8 mouse cellular contexts compared by ENCODE assay signal in genomic region chr9:38718927-38719441, GRCm38 (mm10). TPM values are rescaled to one million over a fixed set of nuclear protein-coding genes. Genes with fewer than 3 reads are reported as not detected.
A peak's percentile ranks its signal among the peaks of the same experiment; 100 is the strongest.
DNase-seq lines count a peak whose midpoint lies in the region; ATAC-seq and TF ChIP-seq lines count a peak whose summit lies in the region.

No protein-coding gene starts in this region.

- peaks cover 5% of the 10 kb centered on the region for H3K4me1 ChIP-seq in kidney, adult 2 months (ENCODE audit: control insufficient read depth, insufficient read depth, low read length)
- H3K4me1 ChIP-seq in intestine, postnatal 0 days (replicated peaks; ENCODE audit: control insufficient read depth, insufficient read depth, low read length): 0 out of 2 replicates have a peak, but pooled peaks cover 2% of the 10 kb centered on the region
- 0 out of 2 replicates have a peak, but pooled peaks cover 7% of the 10 kb centered on the region for H3K4me1 ChIP-seq in lung, postnatal 0 days (ENCODE audit: insufficient read depth, low read depth, low read length)
- peaks cover 9% of the 10 kb centered on the region for H3K4me1 ChIP-seq in stomach, embryonic 16.5 days (ENCODE audit: control insufficient read depth, insufficient read depth, low read length)

- no peak; the same call in 1 of the 2 replicates for TF ChIP-seq EP300 in lung, postnatal 0 days (IDR thresholded peaks at IDR 0.05)

- 0% methylated on average over 3 of the region's 3 CpGs for WGBS in kidney, adult 2 months
- WGBS in intestine, postnatal 0 days: 6% methylated on average over 3 of the region's 3 CpGs
- WGBS in lung, postnatal 0 days: 2% methylated on average over 3 of the region's 3 CpGs
- WGBS in stomach, embryonic 16.5 days: 6% methylated on average over 3 of the region's 3 CpGs

- H3K36me3 ChIP-seq in kidney, adult 2 months (ENCODE audit: control insufficient read depth, insufficient read depth, low read length): peaks cover 5% of the 10 kb centered on the region
- H3K36me3 ChIP-seq in intestine, postnatal 0 days (ENCODE audit: control insufficient read depth, insufficient read depth): peaks cover 4% of the 10 kb centered on the region
- 0 out of 2 replicates have a peak, but pooled peaks cover 5% of the 10 kb centered on the region for H3K36me3 ChIP-seq in lung, postnatal 0 days (ENCODE audit: insufficient read depth, low read length)
- no peaks in the 10 kb centered on the region; the same call in 1 of the 2 replicates for H3K36me3 ChIP-seq in stomach, embryonic 16.5 days (ENCODE audit: control insufficient read depth, insufficient read depth, low read length)

- no peaks in the 10 kb centered on the region for H3K9me3 ChIP-seq in intestine, postnatal 0 days (ENCODE audit: control insufficient read depth)
- no peaks in the 10 kb centered on the region for H3K9me3 ChIP-seq in lung, postnatal 0 days (ENCODE audit: low read length)
- H3K9me3 ChIP-seq in stomach, embryonic 16.5 days (replicated peaks; ENCODE audit: control insufficient read depth, low read length): no peaks in the 10 kb centered on the region

- H3K4me3 ChIP-seq in kidney, adult 2 months (ENCODE audit: insufficient read depth, low read depth, low read length): peak overlapping the region; percentile 85
- H3K4me3 ChIP-seq in intestine, postnatal 0 days (ENCODE audit: low read depth, low read length): peak overlapping the region; percentile 67
- H3K4me3 ChIP-seq in lung, postnatal 0 days (ENCODE audit: low read depth, low read length): peak overlapping the region; percentile 66
- peak overlapping the region; percentile 71 for H3K4me3 ChIP-seq in stomach, embryonic 16.5 days (replicated peaks; ENCODE audit: low read length)

- H3K9ac ChIP-seq in intestine, postnatal 0 days (ENCODE audit: low read depth, low read length): peak overlapping the region; percentile 53; the same call in 1 of the 2 replicates
- peak overlapping the region; percentile 62 for H3K9ac ChIP-seq in lung, postnatal 0 days (replicated peaks; ENCODE audit: low read depth)
- peak overlapping the region; percentile 70 for H3K9ac ChIP-seq in stomach, embryonic 16.5 days (ENCODE audit: low read length)

- DNase-seq in kidney, adult 2 months: peak; percentile 22
- DNase-seq in kidney, adult 8-10 months: no peak
- peak; percentile 36 for DNase-seq in brain, adult 2 months (ENCODE audit: low read depth, low spot score)
- peak; percentile 16 for DNase-seq in forelimb bud, embryonic 11.5 days (ENCODE audit: low read depth, low spot score)
- DNase-seq in lung, postnatal 0 days (ENCODE audit: low spot score): peak; percentile 71
- no peak for DNase-seq in cerebellum, adult 11 months

- no peaks in the 10 kb centered on the region for H3K27me3 ChIP-seq in kidney, adult 2 months (replicated peaks; ENCODE audit: control insufficient read depth, insufficient read depth, low read length)
- no peaks in the 10 kb centered on the region for H3K27me3 ChIP-seq in intestine, postnatal 0 days (replicated peaks; ENCODE audit: control insufficient read depth, insufficient read depth, low read length)
- no peaks in the 10 kb centered on the region for H3K27me3 ChIP-seq in lung, postnatal 0 days (replicated peaks; ENCODE audit: insufficient read depth, low read length)
- no peaks in the 10 kb centered on the region for H3K27me3 ChIP-seq in stomach, embryonic 16.5 days (ENCODE audit: control insufficient read depth, insufficient read depth, low read length)

- ATAC-seq in intestine, postnatal 0 days: peak; percentile 84
- peak; percentile 81 for ATAC-seq in lung, postnatal 0 days
- peak; percentile 83 for ATAC-seq in stomach, embryonic 16.5 days (ENCODE audit: insufficient read depth, low FRiP score)

- no peak for TF ChIP-seq POLR2A in kidney, adult 2 months (IDR thresholded peaks at IDR 0.05; ENCODE audit: low read depth, low read length)

- TF ChIP-seq CTCF in kidney, adult 2 months (conservative IDR thresholded peaks at IDR 0.05; ENCODE audit: insufficient read depth, insufficient read length, low read depth, low read length): no peak
- TF ChIP-seq CTCF in intestine, postnatal 0 days (IDR thresholded peaks at IDR 0.05; ENCODE audit: low read depth): no peak
- TF ChIP-seq CTCF in lung, postnatal 0 days (IDR thresholded peaks at IDR 0.05): no peak

- H3K27ac ChIP-seq in kidney, adult 2 months (ENCODE audit: insufficient read depth, low read depth, low read length): peak overlapping the region; percentile 68
- 0 out of 2 replicates have a peak overlapping the region, but pooled peaks have one; percentile 80 for H3K27ac ChIP-seq in intestine, postnatal 0 days (ENCODE audit: low read depth, low read length)
- peak overlapping the region; percentile 91 for H3K27ac ChIP-seq in lung, postnatal 0 days (ENCODE audit: low read length)
- H3K27ac ChIP-seq in stomach, embryonic 16.5 days (ENCODE audit: low read length): peak overlapping the region; percentile 87

- H3K4me2 ChIP-seq in intestine, postnatal 0 days (replicated peaks; ENCODE audit: low read depth): peak overlapping the region; percentile 72
- peak overlapping the region; percentile 62 for H3K4me2 ChIP-seq in lung, postnatal 0 days (replicated peaks; ENCODE audit: low read depth, low read length)
- peak overlapping the region; percentile 63 for H3K4me2 ChIP-seq in stomach, embryonic 16.5 days (ENCODE audit: low read depth, low read length)

RNA-seq across cellular contexts. Expression of gene Vwa5a, which starts 0.9 kb away (rescaled TPM):
- polyA plus RNA-seq in kidney, adult 2 months (2012; rRNA removed): 16.8 and 17.7 TPM in 2 replicates
- polyA plus RNA-seq in intestine, postnatal 0 days (2015; fragmentation: Nextera tagmentation; extraction: Ambion mirVana): 13.7 and 14.0 TPM in 2 replicates
- polyA plus RNA-seq in lung, postnatal 0 days (2015; fragmentation: Nextera tagmentation; extraction: Ambion mirVana): 30.3 and 34.9 TPM in 2 replicates
- 25.2 and 26.6 TPM in 2 replicates for polyA plus RNA-seq in stomach, embryonic 16.5 days (2015; fragmentation: Nextera tagmentation; extraction: Ambion mirVana)

RNA-seq across cellular contexts. Expression of gene Olfr919, which starts 15.5 kb away (rescaled TPM):
- not detected in 2 replicates for polyA plus RNA-seq in kidney, adult 2 months (2012; rRNA removed)
- not detected in 2 replicates for polyA plus RNA-seq in intestine, postnatal 0 days (2015; fragmentation: Nextera tagmentation; extraction: Ambion mirVana)
- polyA plus RNA-seq in lung, postnatal 0 days (2015; fragmentation: Nextera tagmentation; extraction: Ambion mirVana): not detected in 2 replicates
- polyA plus RNA-seq in stomach, embryonic 16.5 days (2015; fragmentation: Nextera tagmentation; extraction: Ambion mirVana): not detected in 2 replicates

RNA-seq across cellular contexts. Expression of gene Olfr920, which starts 33.1 kb away (rescaled TPM):
- 0.07 and 0.11 TPM in 2 replicates for polyA plus RNA-seq in kidney, adult 2 months (2012; rRNA removed)
- 0.07 TPM in 2 replicates for polyA plus RNA-seq in intestine, postnatal 0 days (2015; fragmentation: Nextera tagmentation; extraction: Ambion mirVana)
- polyA plus RNA-seq in lung, postnatal 0 days (2015; fragmentation: Nextera tagmentation; extraction: Ambion mirVana): 0.14 and 0.17 TPM in 2 replicates
- polyA plus RNA-seq in stomach, embryonic 16.5 days (2015; fragmentation: Nextera tagmentation; extraction: Ambion mirVana): 0.03 TPM in 1 of 2 replicates, not detected in the other

RNA-seq across cellular contexts. Expression of gene Olfr918, which starts 44.6 kb away (rescaled TPM):
- not detected in 2 replicates for polyA plus RNA-seq in kidney, adult 2 months (2012; rRNA removed)
- polyA plus RNA-seq in intestine, postnatal 0 days (2015; fragmentation: Nextera tagmentation; extraction: Ambion mirVana): not detected in 2 replicates
- polyA plus RNA-seq in lung, postnatal 0 days (2015; fragmentation: Nextera tagmentation; extraction: Ambion mirVana): not detected in 2 replicates
- not detected in 2 replicates for polyA plus RNA-seq in stomach, embryonic 16.5 days (2015; fragmentation: Nextera tagmentation; extraction: Ambion mirVana)

RNA-seq across cellular contexts. Expression of gene Olfr917, which starts 53.3 kb away (rescaled TPM):
- not detected in 2 replicates for polyA plus RNA-seq in kidney, adult 2 months (2012; rRNA removed)
- not detected in 2 replicates for polyA plus RNA-seq in intestine, postnatal 0 days (2015; fragmentation: Nextera tagmentation; extraction: Ambion mirVana)
- not detected in 2 replicates for polyA plus RNA-seq in lung, postnatal 0 days (2015; fragmentation: Nextera tagmentation; extraction: Ambion mirVana)
- not detected in 2 replicates for polyA plus RNA-seq in stomach, embryonic 16.5 days (2015; fragmentation: Nextera tagmentation; extraction: Ambion mirVana)

Comparison
In these comparisons a context has a peak if more than half of its experiments do, and no peak if none do; other contexts are left out.
1. DNase-seq: peak in kidney, adult 2 months (single experiment), brain, adult 2 months (single experiment), forelimb bud, embryonic 11.5 days (single experiment) and lung, postnatal 0 days (single experiment); none in kidney, adult 8-10 months (0 of 2) and cerebellum, adult 11 months (single experiment).
2. Peak in every context shown above with its lines, with median percentiles within 50 percentile points of each other: H3K27ac ChIP-seq, H3K4me3 ChIP-seq, ATAC-seq, H3K4me2 ChIP-seq and H3K9ac ChIP-seq.